Mouse (Mus musculus) monocyte, adult 5-6 weeks (primary cell): ENCODE results near the gene Slc38a5. TPM values are rescaled to one million over a fixed set of nuclear protein-coding genes. Genes with fewer than 3 reads are reported as not detected.
"Not testable (repeated sequence)": the region's sequence is repeated elsewhere in the genome, so short reads cannot be mapped to it uniquely, and the experiment has no call there.

Source experiments
- ATAC-seq: fragments of 153-309, 156-312 bp; replicated peaks from 2 replicates; pipeline ENCODE4 v1.8.0; 2017; ENCODE audit warnings: mild to moderate bottlenecking; ENCODE audit not compliant: low TSS enrichment, insufficient number of reproducible peaks, severe bottlenecking, poor library complexity, low FRiP score
- total RNA-seq: library from RNA; stranded (forward); fragments of 200-1000, 200-491, 200-594 nt; gene quantifications from 3 replicates; pipeline ENCODE4 v1.2.3, GENCODE M21; 2017

The Slc38a5 gene
- total RNA-seq, 1 experiment from 2014 or later, result not detected

- ATAC-seq, result no peak
Measured at GRCm38 (mm10) chrX:8274056-8274455, 3.1 kb downstream of the Slc38a5 start.

- ATAC-seq, result no peak
Measured at GRCm38 (mm10) chrX:8288621-8289020, 17.7 kb downstream of the Slc38a5 start.

- no peak for ATAC-seq
Measured at GRCm38 (mm10) chrX:8309302-8309701, 38.4 kb downstream of the Slc38a5 start.

DNA sequence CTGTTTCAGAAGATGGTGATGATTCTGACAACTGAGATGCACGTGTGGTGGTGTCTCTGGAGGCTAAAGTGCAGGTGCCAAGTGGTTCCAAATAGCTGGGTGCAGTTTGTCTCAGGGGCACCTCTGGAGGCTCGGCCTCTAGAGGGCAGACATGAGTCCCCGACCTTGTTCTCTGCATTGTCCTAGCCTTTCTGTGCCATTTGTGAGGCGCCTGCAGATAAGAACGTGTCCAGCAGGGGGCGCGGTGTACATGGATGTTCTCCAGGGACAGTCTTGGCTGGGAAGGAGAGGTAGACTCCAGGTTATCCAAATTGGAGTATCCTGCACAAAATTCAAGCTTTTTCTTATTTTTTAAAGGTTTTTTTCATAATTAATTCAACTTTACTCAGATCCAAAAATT lies 44.0 kb downstream of the Slc38a5 start:
- not testable (repeated sequence) for ATAC-seq

DNA sequence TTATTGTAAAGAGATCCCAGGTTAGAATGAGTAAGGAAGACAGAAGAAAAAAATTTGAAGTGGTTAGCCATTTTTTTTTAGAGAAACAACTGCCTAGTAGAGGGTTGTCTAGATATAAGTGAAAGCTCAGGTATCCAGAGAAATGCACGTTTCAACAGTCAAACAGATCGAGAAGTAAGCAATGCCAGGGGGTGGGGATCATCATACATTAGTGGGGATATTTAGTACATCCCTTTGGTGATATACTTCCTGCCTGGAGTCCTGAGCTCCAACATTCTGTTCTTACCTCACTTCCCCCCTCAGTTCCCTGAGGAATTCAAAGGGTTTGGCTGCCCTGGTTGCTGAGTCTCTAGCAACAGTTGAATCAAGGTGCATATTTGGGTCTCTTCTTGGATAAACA lies 56.2 kb downstream of the Slc38a5 start, which contains the start of gene Ssxb10:
Gene Ssxb10, plus strand, starts transcription at position 301 of the 400 bp plus-strand sequence.
- no peak for ATAC-seq

Other genes starting within 250 kb of the Slc38a5 start
- 19.0 to 19.7 TPM (median 19.1 TPM) in 3 replicates for gene Suv39h1, start 196.4 kb upstream of the Slc38a5 start, total RNA-seq
- gene Was, start 180.6 kb upstream of the Slc38a5 start, total RNA-seq, result 129 to 156 TPM (median 134 TPM) in 3 replicates
- gene Wdr13, start 138.2 kb upstream of the Slc38a5 start, total RNA-seq, result 22.2 to 44.8 TPM (median 28.6 TPM) in 3 replicates
- 767 to 1,158 TPM (median 1,044 TPM) in 3 replicates for gene Rbm3, start 125.3 kb upstream of the Slc38a5 start, total RNA-seq
- 3.3 to 6.7 TPM (median 5.1 TPM) in 3 replicates for gene Tbc1d25, start 95.0 kb upstream of the Slc38a5 start, total RNA-seq
- gene Ebp, start 77.6 kb upstream of the Slc38a5 start, total RNA-seq, result 88.6 to 117 TPM (median 97.4 TPM) in 3 replicates
- 3.1 TPM in 1 of 3 replicates, not detected in the others for gene Porcn, start 64.6 kb upstream of the Slc38a5 start, total RNA-seq
- gene Ftsj1, start 18.7 kb upstream of the Slc38a5 start, total RNA-seq, result 6.1 to 10.3 TPM (median 7.9 TPM) in 3 replicates
- not detected in 3 replicates for gene Ssxb10, start 56.3 kb downstream of the Slc38a5 start, total RNA-seq
- not detected in 3 replicates for gene Ssxb9, start 95.8 kb downstream of the Slc38a5 start, total RNA-seq
- not detected in 3 replicates for gene Ssxb1, start 142.2 kb downstream of the Slc38a5 start, total RNA-seq
- not detected in 3 replicates for gene Ssxb2, start 190.6 kb downstream of the Slc38a5 start, total RNA-seq